Mouse (Mus musculus) heart, postnatal 0 days (tissue): Measurements from ENCODE around the gene Nectin2. TPM values are rescaled to one million over a fixed set of nuclear protein-coding genes. Genes with fewer than 3 reads are reported as not detected.
"Not testable (repeated sequence)": the region's sequence is repeated elsewhere in the genome, so short reads cannot be mapped to it uniquely, and the experiment has no call there.

Experiments
- ATAC-seq: fragments of 200-750 bp; cut with Nextera tagmentation; 2 replicates; pipeline ENCODE4 v1.8.0; 2017; ENCODE audit warnings: low read depth, moderate number of reproducible peaks, moderate library complexity; ENCODE audit not compliant: insufficient read depth
- DNase-seq: peaks from one replicate; pipeline ENCODE4 v3.0.0-alpha.2; 2016; ENCODE audit warnings: low spot score
- H3K27ac ChIP-seq: fragments of 300-500 bp; sonication (generic); 2 replicates; pipeline ENCODE4 v1.5.1; 2014; ENCODE audit warnings: low read depth, mild to moderate bottlenecking
- H3K27me3 ChIP-seq: fragments of 300-500 bp; sonication (generic); 2 replicates; pipeline ENCODE4 v1.6.1; 2014; ENCODE audit warnings: low read length, mixed read lengths; ENCODE audit not compliant: control insufficient read depth, insufficient read depth
- H3K36me3 ChIP-seq: fragments of 300-500 bp; sonication (generic); replicated peaks from 2 replicates; pipeline ENCODE4 v1.6.1; 2014; ENCODE audit warnings: low read length, mixed read lengths; ENCODE audit not compliant: control insufficient read depth, insufficient read depth
- H3K4me1 ChIP-seq: fragments of 300-500 bp; sonication (generic); 2 replicates; pipeline ENCODE4 v1.6.1; 2014; ENCODE audit warnings: antibody characterized with exemption; ENCODE audit not compliant: control insufficient read depth, insufficient read depth
- H3K4me2 ChIP-seq: fragments of 300-500 bp; sonication (generic); 2 replicates; pipeline ENCODE4 v1.6.1; 2014; ENCODE audit warnings: low read depth, mild to moderate bottlenecking, low read length, moderate library complexity
- H3K4me3 ChIP-seq: fragments of 300-500 bp; sonication (generic); 2 replicates; pipeline ENCODE4 v1.5.1; 2014; ENCODE audit warnings: low read depth, low read length
- H3K9ac ChIP-seq: fragments of 300-500 bp; sonication (generic); replicated peaks from 2 replicates; pipeline ENCODE4 v1.6.1; 2014; ENCODE audit warnings: low read depth, low read length, mixed read lengths
- H3K9me3 ChIP-seq: fragments of 300-500 bp; sonication (generic); replicated peaks from 2 replicates; pipeline ENCODE4 v1.6.1; 2016; ENCODE audit warnings: low read length; ENCODE audit not compliant: control insufficient read depth
- CTCF ChIP-seq: IDR thresholded peaks from 2 replicates; pipeline ENCODE4 v1.5.1; 2016; ENCODE audit warnings: antibody characterized with exemption, control low read depth, low read depth
- EP300 ChIP-seq: IDR thresholded peaks from 2 replicates; pipeline ENCODE4 v1.6.1; 2016; ENCODE audit warnings: antibody characterized with exemption, low read depth
- WGBS: fragments of 180-500 bp; shearing (Covaris S2); extraction: QIAGEN DNeasy Blood & Tissue Kit; methylation state at CpG from one replicate; pipeline ENCODE4 v1.1.7; 2014; 5-methylcytosine and 5-hydroxymethylcytosine counted together
- polyA plus RNA-seq: library from polyadenylated mRNA; unstranded; fragments of >200 nt; fragmentation: Nextera tagmentation; extraction: Ambion mirVana; gene quantifications from 2 replicates; pipeline ENCODE4 v1.2.1, GENCODE M21; 2015
- total RNA-seq: library from RNA; depleted of rRNA; stranded (reverse); fragments of >200 nt; gene quantifications from 2 replicates; pipeline ENCODE4 v1.2.3, GENCODE M21; 2014; ENCODE audit warnings: low replicate concordance

Gene Nectin2
- total and polyA plus RNA-seq, 2 experiments from 2014 or later, result 43.6 to 81.3 TPM

GRCm38 (mm10) chr7:19688101-19688500, 62.2 kb downstream of the Nectin2 start:
- H3K27ac ChIP-seq, result no peak overlapping the region
- ATAC-seq, result no peak
- no peak overlapping the region for H3K4me2 ChIP-seq
- WGBS, result 92% methylated on average over 10 of the region's 10 CpGs
- H3K27me3 ChIP-seq, result no peaks in the 10 kb centered on the region
- no peaks in the 10 kb centered on the region for H3K36me3 ChIP-seq
- TF ChIP-seq EP300 (no peak), CTCF (no peak)
- DNase-seq, result no peak
- H3K9ac ChIP-seq, result no peak overlapping the region
- no peak overlapping the region for H3K4me3 ChIP-seq
- no peaks in the 10 kb centered on the region for H3K9me3 ChIP-seq
- peaks cover 1% of the 10 kb centered on the region for H3K4me1 ChIP-seq

GRCm38 (mm10) chr7:19686927-19687583, 63.2 kb downstream of the Nectin2 start:
- not testable (repeated sequence) for DNase-seq, H3K4me1 ChIP-seq, H3K4me2 ChIP-seq, H3K9ac ChIP-seq, H3K9me3 ChIP-seq, H3K27me3 ChIP-seq, H3K4me3 ChIP-seq, H3K27ac ChIP-seq, ATAC-seq, H3K36me3 ChIP-seq
- WGBS, result 39% methylated on average over 8 of the region's 8 CpGs

GRCm38 (mm10) chr7:19686521-19686920, 63.8 kb downstream of the Nectin2 start:
- Histone ChIP-seq H3K4me1 (no peaks in the 10 kb centered on the region), H3K27ac (no peak overlapping the region), H3K9ac (no peak overlapping the region), H3K27me3 (no peaks in the 10 kb centered on the region), H3K9me3 (no peaks in the 10 kb centered on the region), H3K4me2 (no peak overlapping the region), H3K4me3 (no peak overlapping the region), H3K36me3 (no peaks in the 10 kb centered on the region)
- TF ChIP-seq EP300, result no peak
- TF ChIP-seq CTCF, result no peak
- WGBS, result 84% methylated on average over 6 of the region's 6 CpGs
- ATAC-seq (no peak), DNase-seq (no peak)

- Histone ChIP-seq H3K36me3 (no peaks in the 10 kb centered on the region), H3K9me3 (no peaks in the 10 kb centered on the region), H3K27me3 (no peaks in the 10 kb centered on the region), H3K4me1 (0 out of 2 replicates have a peak, but pooled peaks cover 2% of the 10 kb centered on the region), H3K4me3 (no peak overlapping the region), H3K9ac (no peak overlapping the region), H3K27ac (no peak overlapping the region), H3K4me2 (no peak overlapping the region)
- DNase-seq (no peak), ATAC-seq (no peak)
- TF ChIP-seq EP300, result no peak
- TF ChIP-seq CTCF, result no peak
- 59% methylated on average over 4 of the region's 4 CpGs for WGBS
Observed at GRCm38 (mm10) chr7:19685374-19685773, 64.9 kb downstream of the Nectin2 start.

- Histone ChIP-seq H3K4me2 (no peak overlapping the region), H3K4me1 (0 out of 2 replicates have a peak, but pooled peaks cover 2% of the 10 kb centered on the region), H3K4me3 (no peak overlapping the region), H3K9me3 (no peaks in the 10 kb centered on the region), H3K9ac (no peak overlapping the region), H3K36me3 (no peaks in the 10 kb centered on the region), H3K27me3 (no peaks in the 10 kb centered on the region), H3K27ac (no peak overlapping the region)
- 80% methylated on average over 6 of the region's 6 CpGs for WGBS
- DNase-seq (no peak), ATAC-seq (no peak)
- TF ChIP-seq CTCF (no peak), EP300 (no peak)
Observed at GRCm38 (mm10) chr7:19683771-19684201, 66.5 kb downstream of the Nectin2 start.

- 72% methylated on average over 3 of the region's 3 CpGs for WGBS
- DNase-seq, result no peak
- H3K27me3 ChIP-seq, result no peaks in the 10 kb centered on the region
- H3K4me1 ChIP-seq, result 0 out of 2 replicates have a peak, but pooled peaks cover 2% of the 10 kb centered on the region
- H3K36me3 ChIP-seq, result no peaks in the 10 kb centered on the region
- no peak overlapping the region for H3K4me2 ChIP-seq
- no peak for TF ChIP-seq EP300
- no peak for TF ChIP-seq CTCF
- no peak overlapping the region for H3K4me3 ChIP-seq
- no peak for ATAC-seq
- no peaks in the 10 kb centered on the region for H3K9me3 ChIP-seq
- no peak overlapping the region for H3K9ac ChIP-seq
- no peak overlapping the region for H3K27ac ChIP-seq
Observed at GRCm38 (mm10) chr7:19682979-19683378, 67.3 kb downstream of the Nectin2 start.
